Mouse (Mus musculus) intestine, embryonic 15.5 days (tissue): ENCODE data around the gene Lrrc41. TPM values are rescaled to one million over a fixed set of nuclear protein-coding genes. Genes with fewer than 3 reads are reported as not detected.

Experiments
- ATAC-seq: fragments of 200-750 bp; cut with Nextera tagmentation; 2 replicates; pipeline ENCODE4 v1.8.0; 2017; ENCODE audit warnings: moderate TSS enrichment, moderate library complexity
- H3K27ac ChIP-seq: fragments of 300-500 bp; sonication (generic); 2 replicates; pipeline ENCODE4 v1.5.1; 2015; ENCODE audit warnings: mild to moderate bottlenecking, inconsistent platforms
- H3K27me3 ChIP-seq: fragments of 300-500 bp; sonication (generic); replicated peaks from 2 replicates; pipeline ENCODE4 v1.6.1; 2015; ENCODE audit warnings: inconsistent platforms
- H3K36me3 ChIP-seq: fragments of 300-500 bp; sonication (generic); 2 replicates; pipeline ENCODE4 v1.6.1; 2015; ENCODE audit warnings: inconsistent platforms
- H3K4me1 ChIP-seq: fragments of 300-500 bp; sonication (generic); replicated peaks from 2 replicates; pipeline ENCODE4 v1.6.1; 2015; ENCODE audit warnings: inconsistent platforms
- H3K4me2 ChIP-seq: fragments of 300-500 bp; sonication (generic); replicated peaks from 2 replicates; pipeline ENCODE4 v1.6.1; 2015; ENCODE audit warnings: mild to moderate bottlenecking, inconsistent platforms
- H3K4me3 ChIP-seq: fragments of 300-500 bp; sonication (generic); replicated peaks from 2 replicates; pipeline ENCODE4 v1.5.1; 2015; ENCODE audit warnings: inconsistent platforms
- H3K9ac ChIP-seq: fragments of 300-500 bp; sonication (generic); 2 replicates; pipeline ENCODE4 v1.6.1; 2015; ENCODE audit warnings: inconsistent platforms
- H3K9me3 ChIP-seq: fragments of 300-500 bp; sonication (generic); 2 replicates; pipeline ENCODE4 v1.6.1; 2016; ENCODE audit warnings: inconsistent platforms
- WGBS: fragments of 180-500 bp; shearing (Covaris S2); methylation state at CpG from one replicate; pipeline ENCODE4 v1.1.7; 2015; 5-methylcytosine and 5-hydroxymethylcytosine counted together
- polyA plus RNA-seq: library from polyadenylated mRNA; unstranded; fragments of >200 nt; fragmentation: Nextera tagmentation; extraction: Ambion mirVana; gene quantifications from 2 replicates; pipeline ENCODE4 v1.2.1, GENCODE M21; 2015

Lrrc41 gene
- 70.9 and 71.6 TPM in 2 replicates for polyA plus RNA-seq

DNA sequence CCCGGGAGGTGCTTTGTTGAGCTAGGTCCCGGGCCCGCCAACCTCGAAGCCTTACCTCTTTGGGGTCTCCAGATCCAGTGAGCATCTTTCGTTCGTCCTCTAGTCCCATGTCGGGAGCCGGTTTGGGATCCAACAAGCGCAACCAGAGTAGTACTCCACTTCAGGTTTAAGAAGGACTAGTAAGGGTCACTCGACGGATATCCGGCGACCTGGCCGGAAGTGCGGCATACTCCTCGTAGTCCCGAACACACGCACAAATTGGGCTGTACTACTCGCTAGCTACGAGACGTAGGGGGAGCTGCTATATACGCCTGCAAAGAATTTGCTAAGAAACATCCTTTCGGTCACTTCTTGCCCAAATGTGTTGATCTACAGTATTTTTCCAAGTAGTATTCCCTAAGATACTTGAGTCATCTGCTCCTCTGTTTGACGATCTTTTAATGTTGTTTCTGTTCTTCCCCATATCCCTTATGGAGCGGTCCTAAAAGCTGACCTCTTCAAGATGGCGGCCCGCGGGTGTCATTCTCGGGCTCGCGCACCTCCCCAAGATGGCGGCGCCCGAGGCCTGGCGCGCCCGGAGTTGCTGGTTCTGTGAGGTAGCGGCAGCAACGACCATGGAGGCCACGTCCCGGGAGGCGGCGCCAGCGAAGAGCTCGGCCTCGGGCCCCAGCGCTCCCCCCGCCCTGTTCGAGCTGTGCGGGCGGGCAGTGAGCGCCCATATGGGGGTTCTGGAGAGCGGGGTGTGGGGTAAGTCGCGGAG, at the start of gene Lrrc41, which contains the start of gene Uqcrh:
Gene Lrrc41 (plus strand): TSS at position 409 of the 760 bp plus-strand sequence.
Gene Uqcrh (minus strand): TSS at position 211 of the 760 bp plus-strand sequence.
- Histone ChIP-seq H3K9ac (peak within 1 kb of the TSS; percentile 99), H3K36me3 (no peaks in the 10 kb centered on the region; the same call in 1 of the 2 replicates), H3K4me1 (peaks cover 17% of the 10 kb centered on the region), H3K4me2 (peak within 1 kb of the TSS; percentile 87), H3K27me3 (no peaks in the 10 kb centered on the region), H3K9me3 (no peaks in the 10 kb centered on the region), H3K4me3 (peak within 1 kb of the TSS; percentile 99), H3K27ac (peak within 1 kb of the TSS; percentile 98)
- peak; percentile 94 for ATAC-seq
- under 1% methylated on average over 55 of the region's 55 CpGs for WGBS

DNA sequence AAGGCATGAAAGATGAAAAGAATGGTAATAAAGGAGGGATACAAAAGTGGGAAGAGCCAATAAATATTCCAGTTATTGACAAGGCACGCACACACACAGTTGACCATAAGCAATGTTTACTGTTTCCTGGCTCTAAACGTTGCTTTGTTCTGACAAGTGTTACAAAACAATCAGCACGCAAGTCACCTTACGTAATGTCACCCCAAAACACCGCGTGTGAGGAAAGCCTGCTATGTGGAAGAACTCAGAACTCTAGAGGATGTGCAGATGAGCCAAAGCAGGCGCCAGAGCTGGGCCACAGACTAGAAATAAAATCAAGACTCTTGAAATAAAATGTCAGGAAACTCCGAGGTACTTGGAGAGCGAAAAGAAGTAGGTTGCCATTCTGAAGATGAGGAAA, 42.2 kb upstream of the Lrrc41 start:
- peaks cover 11% of the 10 kb centered on the region for H3K36me3 ChIP-seq
- H3K27me3 ChIP-seq = no peaks in the 10 kb centered on the region
- no peaks in the 10 kb centered on the region for H3K4me1 ChIP-seq
- no peak overlapping the region for H3K27ac ChIP-seq
- no peak overlapping the region for H3K4me2 ChIP-seq
- WGBS = 89% methylated on average over 9 of the region's 9 CpGs
- no peaks in the 10 kb centered on the region for H3K9me3 ChIP-seq
- no peak for ATAC-seq
- no peak overlapping the region for H3K4me3 ChIP-seq
- no peak overlapping the region for H3K9ac ChIP-seq

DNA sequence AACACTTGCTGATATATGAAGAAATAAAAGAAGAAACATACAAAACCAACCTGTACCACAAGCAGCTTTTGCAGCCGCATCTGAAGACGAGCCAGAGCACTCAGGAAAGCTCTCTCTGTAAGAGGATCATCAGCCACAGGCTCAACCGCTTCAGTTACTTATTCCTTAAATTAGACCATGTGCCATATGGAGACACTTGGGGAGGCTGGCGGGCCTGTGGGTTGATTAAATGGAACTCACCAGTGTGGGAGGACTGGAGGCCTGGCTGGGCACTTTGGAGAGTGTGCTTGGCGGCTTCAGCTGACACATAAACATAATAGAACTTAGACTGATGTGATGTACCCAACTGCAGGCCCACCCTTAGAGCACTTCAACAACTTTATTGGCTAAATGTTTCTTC, 41.7 kb upstream of the Lrrc41 start:
- 88% methylated on average over 5 of the region's 5 CpGs for WGBS
- Histone ChIP-seq H3K27ac (no peak overlapping the region), H3K27me3 (no peaks in the 10 kb centered on the region), H3K4me3 (no peak overlapping the region), H3K9me3 (no peaks in the 10 kb centered on the region), H3K4me1 (no peaks in the 10 kb centered on the region), H3K4me2 (no peak overlapping the region), H3K36me3 (peaks cover 11% of the 10 kb centered on the region), H3K9ac (no peak overlapping the region)
- ATAC-seq = no peak

DNA sequence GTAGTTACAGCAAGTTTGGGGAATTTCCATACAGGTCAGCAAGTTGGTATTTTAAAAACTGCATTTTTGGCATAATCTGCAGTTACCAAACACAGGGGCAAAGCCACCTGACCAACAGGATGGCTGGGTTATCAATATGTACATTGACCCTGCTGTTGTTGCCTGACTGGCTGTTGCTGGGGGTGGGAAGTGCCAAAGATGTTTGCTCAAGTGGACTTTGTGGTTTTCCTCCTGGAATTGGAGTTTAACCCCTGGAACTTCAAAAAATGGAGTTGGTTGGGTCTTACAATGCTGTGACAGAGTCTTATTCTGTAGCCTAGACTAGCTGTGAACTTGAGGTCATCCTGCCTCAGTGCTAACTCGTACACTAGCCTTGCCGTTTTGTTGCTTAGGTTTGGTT, 34.6 kb upstream of the Lrrc41 start:
- Histone ChIP-seq H3K9me3 (no peaks in the 10 kb centered on the region), H3K4me1 (no peaks in the 10 kb centered on the region), H3K27me3 (no peaks in the 10 kb centered on the region), H3K4me3 (no peak overlapping the region), H3K36me3 (peaks cover 4% of the 10 kb centered on the region; the same call in 1 of the 2 replicates), H3K9ac (no peak overlapping the region), H3K4me2 (no peak overlapping the region), H3K27ac (no peak overlapping the region)
- peak; percentile 71 for ATAC-seq
- WGBS = 82% methylated on average over 2 of the region's 2 CpGs

DNA sequence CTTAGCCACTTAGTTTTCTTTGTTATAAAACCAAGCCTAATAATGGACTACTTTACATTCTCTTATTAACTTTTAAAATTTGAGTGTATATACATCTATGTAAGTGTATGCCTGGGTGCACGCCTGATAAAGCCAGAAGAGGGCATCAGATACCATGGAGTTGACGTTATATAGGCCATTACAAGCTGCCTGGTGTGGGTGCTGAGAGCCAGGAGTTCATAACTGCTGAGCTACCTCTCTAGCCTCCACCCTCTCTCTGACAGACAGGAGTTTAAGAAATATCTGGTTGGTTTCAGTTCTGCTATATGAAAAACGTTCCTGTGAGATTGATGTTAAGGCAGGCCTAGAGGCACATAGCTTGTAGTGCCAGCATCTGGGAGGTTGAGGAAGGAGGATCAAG, 32.9 kb upstream of the Lrrc41 start:
- Histone ChIP-seq H3K27me3 (no peaks in the 10 kb centered on the region), H3K36me3 (peaks cover 3% of the 10 kb centered on the region; the same call in 1 of the 2 replicates), H3K9me3 (no peaks in the 10 kb centered on the region), H3K4me3 (no peak overlapping the region), H3K27ac (no peak overlapping the region), H3K9ac (no peak overlapping the region), H3K4me2 (no peak overlapping the region), H3K4me1 (no peaks in the 10 kb centered on the region)
- 78% methylated on average over 3 of the region's 3 CpGs for WGBS
- no peak for ATAC-seq

DNA sequence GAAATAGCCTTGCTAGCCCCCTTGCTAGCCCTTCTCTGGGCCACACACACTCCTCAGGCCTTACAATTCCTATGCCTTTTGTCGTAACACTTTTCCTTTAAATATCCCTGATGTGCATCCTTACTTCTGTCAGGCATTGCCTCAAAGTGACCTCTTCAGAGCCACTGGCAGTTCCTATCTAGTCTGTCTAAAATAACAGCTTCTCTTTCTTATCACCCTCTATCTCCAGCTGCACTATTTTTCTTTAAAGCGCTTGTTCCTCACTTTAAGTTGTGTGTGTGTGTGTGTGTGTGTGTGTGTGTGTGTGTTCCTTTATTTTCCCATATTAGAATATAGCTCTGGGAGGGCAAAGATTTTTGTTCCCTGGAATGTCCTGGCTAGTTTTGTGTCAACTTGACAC, 28.5 kb upstream of the Lrrc41 start:
- Histone ChIP-seq H3K36me3 (peaks cover 6% of the 10 kb centered on the region; the same call in 1 of the 2 replicates), H3K4me1 (no peaks in the 10 kb centered on the region), H3K9me3 (no peaks in the 10 kb centered on the region), H3K9ac (no peak overlapping the region), H3K4me2 (no peak overlapping the region), H3K4me3 (no peak overlapping the region), H3K27ac (no peak overlapping the region), H3K27me3 (no peaks in the 10 kb centered on the region)
- no peak for ATAC-seq
- WGBS = 90% methylated on average over 2 of the region's 2 CpGs

DNA sequence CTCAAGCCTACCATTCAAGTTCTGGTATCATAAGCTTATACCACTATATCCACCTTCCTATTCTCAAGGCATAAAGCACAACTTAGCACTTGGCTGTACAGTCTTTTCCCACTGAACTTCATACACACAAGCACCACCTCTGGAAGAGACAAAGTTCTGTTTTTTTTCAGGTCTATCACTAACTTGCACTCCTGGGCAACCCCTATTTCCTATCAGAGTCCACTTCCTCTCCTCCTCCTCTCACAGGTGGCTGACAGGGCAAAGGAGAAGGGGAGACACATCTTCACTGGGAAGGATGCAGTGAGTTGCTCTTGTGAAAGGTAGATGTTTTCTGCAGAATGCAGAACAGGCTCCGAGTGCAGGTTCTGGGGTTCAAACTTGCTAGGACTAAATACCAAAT, 27.4 kb upstream of the Lrrc41 start:
- ATAC-seq = no peak
- Histone ChIP-seq H3K9ac (no peak overlapping the region), H3K27ac (no peak overlapping the region), H3K27me3 (no peaks in the 10 kb centered on the region), H3K9me3 (no peaks in the 10 kb centered on the region), H3K4me3 (no peak overlapping the region), H3K4me2 (no peak overlapping the region), H3K36me3 (peaks cover 6% of the 10 kb centered on the region; the same call in 1 of the 2 replicates), H3K4me1 (0 out of 2 replicates have a peak, but pooled peaks cover 8% of the 10 kb centered on the region)
- 88% methylated on average over 1 of the region's 1 CpGs for WGBS

DNA sequence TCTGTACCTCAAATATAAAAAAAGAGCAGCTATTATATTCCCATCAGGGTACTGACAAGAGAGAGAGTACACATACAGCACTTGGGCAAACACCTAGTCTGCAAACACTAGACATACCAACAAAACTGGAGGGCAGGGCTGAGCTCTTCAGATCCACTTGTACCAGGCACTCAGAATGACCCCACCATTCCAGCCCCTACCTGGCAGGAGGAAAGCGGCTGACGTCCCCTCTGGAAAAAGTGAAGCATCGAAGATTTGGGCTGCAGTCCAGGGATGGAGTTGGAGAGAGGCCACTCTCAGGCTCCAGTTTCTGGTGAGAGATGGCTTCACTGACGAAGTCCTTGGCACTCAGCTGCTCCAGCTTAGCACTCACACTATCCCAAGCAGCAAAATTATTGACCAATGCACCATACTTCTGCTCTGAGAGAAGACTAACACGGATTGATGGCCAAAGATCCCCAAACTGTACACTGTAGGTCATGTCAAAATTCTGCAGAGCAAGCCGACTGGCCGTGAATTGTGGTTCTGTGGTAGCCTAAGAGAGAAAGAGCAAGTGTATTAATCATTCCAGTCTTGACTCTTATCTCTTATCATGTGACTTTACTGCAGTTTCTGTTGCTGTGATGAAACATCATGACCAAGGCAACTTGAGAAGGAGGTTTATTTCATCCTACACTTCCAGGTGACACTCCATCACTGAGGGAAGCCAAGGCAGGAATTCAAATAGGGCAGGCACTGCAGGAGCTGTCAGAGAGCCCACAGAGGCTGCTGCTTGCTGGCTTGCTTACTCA, 26.7 kb upstream of the Lrrc41 start:
- Histone ChIP-seq H3K27ac (0 out of 2 replicates have a peak overlapping the region, but pooled peaks have one; percentile 18), H3K36me3 (0 out of 2 replicates have a peak, but pooled peaks cover 6% of the 10 kb centered on the region), H3K9me3 (no peaks in the 10 kb centered on the region), H3K27me3 (no peaks in the 10 kb centered on the region), H3K4me3 (no peak overlapping the region), H3K9ac (no peak overlapping the region), H3K4me2 (no peak overlapping the region), H3K4me1 (0 out of 2 replicates have a peak, but pooled peaks cover 10% of the 10 kb centered on the region)
- WGBS = 75% methylated on average over 7 of the region's 7 CpGs
- ATAC-seq = no peak

DNA sequence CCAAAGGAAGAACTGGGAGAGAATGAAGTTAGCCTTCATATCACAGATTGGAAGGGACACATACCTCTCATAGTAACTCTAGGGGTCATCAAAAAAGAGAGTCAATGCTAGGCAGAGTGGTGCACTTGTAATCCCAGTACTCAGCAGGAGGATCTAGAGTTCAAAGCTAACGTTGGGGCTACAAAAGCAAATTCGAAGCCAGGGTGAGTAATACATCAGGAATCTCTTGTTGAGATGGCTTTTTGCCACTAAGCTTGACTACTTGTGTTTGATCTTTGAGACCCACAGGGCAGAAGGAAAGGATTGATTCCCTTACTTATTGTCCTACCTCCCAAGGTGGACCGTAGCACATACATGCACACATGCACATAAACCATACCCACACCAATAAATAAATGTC, 25.9 kb upstream of the Lrrc41 start:
- H3K27ac ChIP-seq = no peak overlapping the region
- H3K4me1 ChIP-seq = 0 out of 2 replicates have a peak, but pooled peaks cover 10% of the 10 kb centered on the region
- H3K9me3 ChIP-seq = no peaks in the 10 kb centered on the region
- H3K4me3 ChIP-seq = no peak overlapping the region
- H3K4me2 ChIP-seq = no peak overlapping the region
- H3K36me3 ChIP-seq = 0 out of 2 replicates have a peak, but pooled peaks cover 3% of the 10 kb centered on the region
- H3K27me3 ChIP-seq = no peaks in the 10 kb centered on the region
- no peak overlapping the region for H3K9ac ChIP-seq
- ATAC-seq = no peak
- 88% methylated on average over 3 of the region's 3 CpGs for WGBS

DNA sequence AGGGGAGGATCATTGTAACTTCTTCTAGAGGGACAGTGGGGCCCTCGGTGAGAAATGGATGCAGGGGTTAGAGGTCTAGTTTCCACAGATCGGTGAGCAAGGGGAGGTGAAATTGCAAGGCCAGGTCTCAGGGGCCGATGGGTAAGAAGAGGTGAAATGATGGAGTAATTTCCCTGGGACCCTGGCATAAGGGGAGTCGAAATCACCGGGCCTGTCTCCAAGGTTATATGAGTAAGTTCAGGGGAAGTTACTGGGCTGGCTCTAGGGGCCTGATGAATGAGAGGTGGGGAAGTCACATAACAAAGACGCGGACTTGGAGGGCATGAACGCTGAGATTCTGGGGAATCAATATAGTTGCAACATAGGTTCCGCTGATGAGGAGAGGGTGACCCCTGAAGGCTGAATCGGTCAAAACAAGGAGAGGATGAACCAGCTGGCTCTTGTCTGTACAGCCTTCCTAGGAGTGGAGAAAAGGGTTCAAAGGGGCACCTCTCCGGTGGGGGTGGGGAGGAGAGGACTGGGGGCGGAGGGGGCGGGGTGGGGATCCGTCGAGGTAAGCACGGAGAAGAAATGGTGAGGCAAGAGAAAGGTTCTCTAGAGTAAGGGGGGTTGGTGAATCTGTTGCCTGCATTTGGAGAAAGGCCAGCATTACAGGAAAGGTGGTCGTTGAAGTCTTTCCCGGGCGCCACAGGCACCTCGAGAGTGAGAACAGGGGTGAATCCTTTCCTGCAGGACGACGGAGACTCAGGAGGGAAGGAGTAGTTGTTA, 22.4 kb upstream of the Lrrc41 start:
- Histone ChIP-seq H3K4me2 (peak overlapping the region; percentile 86), H3K9me3 (no peaks in the 10 kb centered on the region), H3K4me3 (peak overlapping the region; percentile 58), H3K4me1 (0 out of 2 replicates have a peak, but pooled peaks cover 10% of the 10 kb centered on the region), H3K36me3 (0 out of 2 replicates have a peak, but pooled peaks cover 3% of the 10 kb centered on the region), H3K9ac (peak overlapping the region; percentile 56), H3K27ac (peak overlapping the region; percentile 92), H3K27me3 (no peaks in the 10 kb centered on the region)
- ATAC-seq = peak; percentile 59
- 5% methylated on average over 22 of the region's 22 CpGs for WGBS

DNA sequence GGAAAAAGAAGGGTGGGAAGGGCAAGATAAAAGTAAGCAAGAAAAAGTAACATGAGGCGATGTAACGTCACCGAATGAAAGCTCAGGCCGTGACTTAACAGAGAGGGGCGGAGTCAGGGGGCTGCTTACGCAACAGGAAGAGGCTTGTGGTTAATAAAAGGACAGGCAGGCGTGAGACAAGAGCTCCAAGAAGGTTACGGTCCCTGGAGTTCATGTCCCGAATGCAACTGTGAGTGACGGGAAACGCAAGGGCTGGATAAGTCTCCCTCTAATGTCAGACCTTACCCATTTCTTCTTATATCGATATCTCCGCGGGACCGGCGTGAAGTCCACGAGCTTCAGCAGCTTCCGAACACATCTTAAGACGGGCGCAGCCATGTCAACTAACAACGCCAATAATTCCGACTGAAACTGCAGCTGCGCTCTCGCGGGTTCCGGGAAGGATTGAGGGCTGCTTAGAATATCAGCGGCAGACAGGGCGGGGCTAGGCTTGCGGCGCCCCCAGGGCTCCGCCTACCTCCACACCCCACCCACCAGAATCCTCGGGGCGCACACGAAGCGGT, 21.6 kb upstream of the Lrrc41 start, which contains the start of gene Nsun4:
Gene Nsun4 (minus strand): TSS at position 478 of the 563 bp plus-strand sequence.
- Histone ChIP-seq H3K9ac (peak within 1 kb of the TSS; percentile 56), H3K27me3 (no peaks in the 10 kb centered on the region), H3K36me3 (0 out of 2 replicates have a peak, but pooled peaks cover 3% of the 10 kb centered on the region), H3K4me2 (peak within 1 kb of the TSS; percentile 86), H3K4me1 (0 out of 2 replicates have a peak, but pooled peaks cover 10% of the 10 kb centered on the region), H3K9me3 (no peaks in the 10 kb centered on the region), H3K27ac (peak within 1 kb of the TSS; percentile 92), H3K4me3 (peak within 1 kb of the TSS; percentile 58)
- peak; percentile 96 for ATAC-seq
- under 1% methylated on average over 35 of the region's 35 CpGs for WGBS
